Mouse (Mus musculus) embryo, embryonic 10.5 days (tissue): ENCODE measurements around the gene Defb45.
A peak's percentile ranks its signal among the peaks of the same experiment; 100 is the strongest.

Experiments used
- DNase-seq: peaks from one replicate; pipeline ENCODE4 v3.0.0-alpha.2; 2015; ENCODE audit warnings: low spot score

The Defb45 gene

GRCm38 (mm10) chr2:152607746-152608145 lies 8.5 kb upstream of the Defb45 start:
- no peak for DNase-seq

GRCm38 (mm10) chr2:152604057-152604456 lies 4.9 kb upstream of the Defb45 start, which contains the start of gene Defb36:
Gene Defb36, plus strand, starts transcription at chr2:152604327.
- DNase-seq = no peak

GRCm38 (mm10) chr2:152601275-152601960 lies 2.2 kb upstream of the Defb45 start:
- no peak for DNase-seq

GRCm38 (mm10) chr2:152600076-152600475 lies 877 bp upstream of the Defb45 start:
- no peak for DNase-seq

GRCm38 (mm10) chr2:152589021-152589420 lies 10.2 kb downstream of the Defb45 start:
- no peak for DNase-seq

GRCm38 (mm10) chr2:152588450-152588849 lies 10.7 kb downstream of the Defb45 start:
- DNase-seq = no peak

GRCm38 (mm10) chr2:152586926-152587560 lies 12.2 kb downstream of the Defb45 start:
- peak; percentile 34 for DNase-seq

- DNase-seq = no peak
Measured at GRCm38 (mm10) chr2:152580612-152581011, 18.6 kb downstream of the Defb45 start.

GRCm38 (mm10) chr2:152580107-152580506 lies 19.1 kb downstream of the Defb45 start, which contains the start of gene Defb19:
Gene Defb19, minus strand, starts transcription at chr2:152580312.
- DNase-seq = no peak

- DNase-seq = no peak
Measured at GRCm38 (mm10) chr2:152573484-152573883, 25.7 kb downstream of the Defb45 start.

- DNase-seq = peak; percentile 24
Measured at GRCm38 (mm10) chr2:152572114-152572794, 26.9 kb downstream of the Defb45 start, which contains the start of gene Defb21. Gene Defb21, plus strand, starts transcription at chr2:152572744.

- DNase-seq = no peak
Measured at GRCm38 (mm10) chr2:152570313-152570712, 28.9 kb downstream of the Defb45 start.

- DNase-seq = no peak
Measured at GRCm38 (mm10) chr2:152569881-152570280, 29.3 kb downstream of the Defb45 start.

GRCm38 (mm10) chr2:152569038-152569437 lies 30.2 kb downstream of the Defb45 start, which contains the start of gene Gm17416:
Gene Gm17416, plus strand, starts transcription at chr2:152569338.
- no peak for DNase-seq

- DNase-seq = no peak
Measured at GRCm38 (mm10) chr2:152556655-152557054, 42.5 kb downstream of the Defb45 start.

- DNase-seq = peak; percentile 86
Measured at GRCm38 (mm10) chr2:152553774-152554423, 45.3 kb downstream of the Defb45 start.

- no peak for DNase-seq
Measured at GRCm38 (mm10) chr2:152548124-152548523, 51.1 kb downstream of the Defb45 start.

GRCm38 (mm10) chr2:152544691-152545090 lies 54.5 kb downstream of the Defb45 start:
- peak; percentile 73 for DNase-seq

GRCm38 (mm10) chr2:152543478-152543877 lies 55.7 kb downstream of the Defb45 start:
- no peak for DNase-seq
